7 mouse cellular contexts compared by ENCODE assay signal in genomic region chr13:13953874-13954832, GRCm38 (mm10). TPM values are rescaled to one million over a fixed set of nuclear protein-coding genes. Genes with fewer than 3 reads are reported as not detected.
DNase-seq lines count a peak whose midpoint lies in the region; ATAC-seq lines count a peak whose summit lies in the region.

Gene B3galnt2, plus strand, starts transcription at chr13:13954469.

- peak within 1 kb of the TSS; percentile 85 for H3K27ac ChIP-seq in intestine, embryonic 15.5 days
- peak within 1 kb of the TSS; percentile 90 for H3K27ac ChIP-seq in midbrain, embryonic 10.5 days (replicated peaks)

- H3K4me3 ChIP-seq in intestine, embryonic 15.5 days (replicated peaks): peak within 1 kb of the TSS; percentile 92
- peak within 1 kb of the TSS; percentile 83 for H3K4me3 ChIP-seq in midbrain, embryonic 10.5 days

- peak; percentile 98 for DNase-seq in adrenal gland, adult 2 months
- peak; percentile 99 for DNase-seq in embryo, embryonic 11.5 days (ENCODE audit: low read depth, low spot score)
- DNase-seq in gastrocnemius, postnatal 36 days: peak; percentile 87 to 93
- DNase-seq in left cerebral cortex, postnatal 25 days (ENCODE audit: low spot score in 2 of 2): peak; percentile 96 to 99
- DNase-seq in midbrain, embryonic 10.5 days (ENCODE audit: low spot score): peak; percentile 96
- DNase-seq in right cerebral cortex, postnatal 4 days: peak; percentile 94

- H3K4me2 ChIP-seq in intestine, embryonic 15.5 days (replicated peaks): peak within 1 kb of the TSS; percentile 81

- WGBS in intestine, embryonic 15.5 days: under 1% methylated on average over 77 of the region's 78 CpGs
- WGBS in midbrain, embryonic 10.5 days: under 1% methylated on average over 78 of the region's 78 CpGs

- H3K9me3 ChIP-seq in intestine, embryonic 15.5 days: no peaks in the 10 kb centered on the region
- H3K9me3 ChIP-seq in midbrain, embryonic 10.5 days (replicated peaks): peaks cover 5% of the 10 kb centered on the region; the same call in 1 of the 2 replicates

- H3K4me1 ChIP-seq in intestine, embryonic 15.5 days (replicated peaks): no peaks in the 10 kb centered on the region
- H3K4me1 ChIP-seq in midbrain, embryonic 10.5 days: peaks cover 17% of the 10 kb centered on the region

- ATAC-seq in intestine, embryonic 15.5 days: peak; percentile 99

- H3K36me3 ChIP-seq in intestine, embryonic 15.5 days: no peaks in the 10 kb centered on the region
- H3K36me3 ChIP-seq in midbrain, embryonic 10.5 days: peaks cover 13% of the 10 kb centered on the region

- H3K9ac ChIP-seq in intestine, embryonic 15.5 days: peak within 1 kb of the TSS; percentile 89

- intact Hi-C loops in gastrocnemius, postnatal 36 days (cut with DNase I): loop anchor here (5.0 to 10.0 kb wide), 2 partner anchors 108 to 671 kb away; partner anchors contain the start of genes Arid4b and Ggps1
- intact Hi-C loops in left cerebral cortex, postnatal 25 days (cut with DNase I): loop anchor here (1.0 to 2.0 kb wide), 3 partner anchors 65 to 109 kb away; partner anchors contain the start of genes Arid4b, Ggps1 and Tbce

- no peaks in the 10 kb centered on the region for H3K27me3 ChIP-seq in intestine, embryonic 15.5 days (replicated peaks)
- H3K27me3 ChIP-seq in midbrain, embryonic 10.5 days (ENCODE audit: low read depth, poor library complexity, severe bottlenecking): no peaks in the 10 kb centered on the region

RNA-seq across cellular contexts. Expression of gene B3galnt2, which starts in this region (rescaled TPM):
- 10 to 100 TPM; 18.5 to 22.5 TPM for total RNA-seq in adrenal gland, adult 2 months (2021)
- 37.5 and 51.4 TPM in 2 replicates for polyA plus RNA-seq in adrenal gland, adult 2 months (2012; rRNA removed)
- 10 to 100 TPM; 63.5 to 64.6 TPM for total RNA-seq in gastrocnemius, postnatal 36 days (2021)
- 38.5 and 38.8 TPM in 2 replicates for polyA plus RNA-seq in intestine, embryonic 15.5 days (2015; fragmentation: Nextera tagmentation; extraction: Ambion mirVana)
- 10 to 100 TPM; 10.7 to 14.2 TPM for total RNA-seq in left cerebral cortex, postnatal 25 days (2021)
- polyA plus RNA-seq in midbrain, embryonic 10.5 days (2016; fragmentation: Nextera tagmentation; extraction: Ambion mirVana): 37.9 and 44.3 TPM in 2 replicates

Comparison
In these comparisons a context has a peak if more than half of its experiments do, and no peak if none do; other contexts are left out.
1. Peak in every context shown above with its lines: DNase-seq, ATAC-seq, H3K4me3 ChIP-seq and H3K27ac ChIP-seq.